Mouse (Mus musculus): Measurements from ENCODE around the gene Alkbh1. TPM values are rescaled to one million over a fixed set of nuclear protein-coding genes. Genes with fewer than 3 reads are reported as not detected.

Alkbh1 gene
- polyA plus RNA-seq, 1 experiment from 2014 or later = 16.7 TPM

DNA sequence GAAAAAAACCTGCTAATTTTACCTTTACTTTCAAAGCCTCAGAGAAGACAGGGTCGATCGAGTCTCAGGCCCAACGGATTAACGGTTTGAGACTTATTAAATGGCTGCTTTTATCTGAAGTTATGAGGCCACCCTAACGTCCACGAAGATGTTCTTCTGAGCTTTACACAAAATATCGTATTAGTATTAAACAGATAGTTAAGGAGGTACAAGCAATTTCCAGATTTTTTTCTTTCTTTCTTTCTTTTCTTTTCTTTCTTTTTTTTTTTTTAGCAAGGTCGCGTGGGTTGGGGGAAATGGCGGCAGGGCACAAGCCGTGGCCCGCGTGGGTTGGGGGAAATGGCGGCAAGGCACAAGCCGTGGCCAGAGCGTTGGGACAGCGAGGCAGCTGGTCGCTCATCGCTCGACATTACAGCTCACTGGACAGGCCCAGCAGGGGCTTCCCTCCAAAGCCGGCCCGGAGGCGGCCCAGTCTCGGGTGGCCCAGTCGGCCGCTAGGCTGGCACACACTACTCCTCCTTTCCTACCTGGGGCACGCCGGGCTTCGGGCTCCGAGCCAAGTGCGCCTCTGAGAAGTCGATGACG is 610 bp downstream of the Alkbh1 start:
- Histone ChIP-seq H3K9ac (peak overlapping the region; percentile 89), H3K4me1 (replicated peaks) (peaks cover 32% of the 10 kb centered on the region), H3K36me3 (replicated peaks) (peaks cover 51% of the 10 kb centered on the region), H3K9me3 (replicated peaks) (no peaks in the 10 kb centered on the region), H3K4me3 (replicated peaks) (peak overlapping the region; percentile 98), H3K4me2 (peak overlapping the region; percentile 81), H3K27me3 (no peaks in the 10 kb centered on the region), H3K27ac (replicated peaks) (peak overlapping the region; percentile 80)
- WGBS (ENCODE audit: insufficient replicate concordance) = under 1% methylated on average over 33 of the region's 33 CpGs
- peak; percentile 69 for ATAC-seq (ENCODE audit: insufficient read depth)

DNA sequence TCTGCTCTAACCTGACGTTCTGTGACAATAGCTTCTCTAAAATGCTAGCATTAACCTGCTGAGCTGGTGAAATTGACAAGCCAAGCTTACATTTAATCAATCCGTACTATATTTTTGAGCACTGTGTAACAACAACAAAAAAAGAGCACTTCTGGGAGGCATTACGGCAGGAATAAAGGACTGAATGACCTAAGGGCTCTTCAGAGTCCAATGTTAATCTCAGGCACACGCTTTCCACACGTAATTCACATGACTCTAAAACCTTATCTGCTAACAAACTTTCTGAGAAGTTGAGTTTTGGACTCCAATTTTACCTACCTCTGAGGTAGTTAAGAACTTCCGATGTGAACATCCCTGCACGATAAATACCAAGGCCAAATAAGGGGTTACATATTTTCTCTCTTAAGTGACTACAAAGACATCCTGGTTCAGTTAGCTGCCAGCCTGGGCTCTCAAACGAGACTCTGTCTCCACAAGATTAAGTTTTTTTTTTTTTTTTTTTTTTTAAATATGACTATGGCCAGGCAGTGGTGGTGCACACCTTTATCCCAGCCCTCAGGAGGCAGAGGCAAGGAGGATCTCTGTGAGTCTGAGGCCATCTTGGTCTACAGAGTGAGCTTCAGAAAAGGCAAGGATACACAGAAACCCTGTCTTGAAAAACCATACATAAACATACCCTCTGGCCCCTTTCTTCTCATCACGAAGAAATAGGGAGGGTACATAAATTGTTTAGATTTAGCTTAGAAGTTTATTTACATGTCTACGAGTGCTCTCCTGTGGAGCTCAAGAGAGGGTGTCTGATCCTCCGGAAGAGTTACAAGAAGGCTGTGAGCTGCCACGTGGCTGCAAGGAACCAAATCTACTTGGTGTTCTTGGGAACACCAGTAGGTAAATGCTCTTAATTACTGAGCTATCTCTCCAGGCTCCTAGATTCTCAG is 1.4 kb downstream of the Alkbh1 start:
- H3K4me1 ChIP-seq (replicated peaks) = peaks cover 32% of the 10 kb centered on the region
- peak overlapping the region; percentile 81 for H3K4me2 ChIP-seq
- peaks cover 51% of the 10 kb centered on the region for H3K36me3 ChIP-seq (replicated peaks)
- no peaks in the 10 kb centered on the region for H3K27me3 ChIP-seq
- 10% methylated on average over 12 of the region's 12 CpGs for WGBS (ENCODE audit: insufficient replicate concordance)
- H3K9me3 ChIP-seq (replicated peaks) = no peaks in the 10 kb centered on the region
- no peak for ATAC-seq (ENCODE audit: insufficient read depth)
- H3K4me3 ChIP-seq (replicated peaks) = peak overlapping the region; percentile 98
- H3K27ac ChIP-seq (replicated peaks) = peak overlapping the region; percentile 80; the same call in 1 of the 2 replicates
- peak overlapping the region; percentile 89 for H3K9ac ChIP-seq

DNA sequence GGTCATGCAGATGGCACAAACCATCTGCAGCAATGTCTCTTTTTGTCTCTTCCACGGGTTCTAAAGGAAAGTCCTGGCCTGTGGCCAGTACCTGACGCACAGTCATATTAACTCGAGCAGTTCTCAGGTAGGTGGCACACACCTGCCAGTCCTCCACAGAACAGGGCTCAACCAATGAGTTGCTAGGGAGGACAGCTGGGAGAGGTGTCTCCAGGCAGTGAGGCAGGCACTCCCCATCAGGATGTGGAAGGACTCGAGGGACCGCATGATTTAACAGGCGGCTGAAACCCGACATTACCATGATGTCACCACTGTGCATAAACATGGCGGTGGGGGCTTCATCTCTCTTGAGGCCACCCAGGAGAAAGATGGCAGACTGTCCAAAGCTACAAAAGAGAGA is 14.9 kb downstream of the Alkbh1 start:
- Histone ChIP-seq H3K9ac (no peak overlapping the region), H3K4me1 (replicated peaks) (no peaks in the 10 kb centered on the region), H3K27me3 (no peaks in the 10 kb centered on the region), H3K4me2 (no peak overlapping the region), H3K36me3 (replicated peaks) (peaks cover 87% of the 10 kb centered on the region), H3K27ac (replicated peaks) (no peak overlapping the region), H3K9me3 (replicated peaks) (no peaks in the 10 kb centered on the region), H3K4me3 (replicated peaks) (no peak overlapping the region)
- WGBS (ENCODE audit: insufficient replicate concordance) = 76% methylated on average over 8 of the region's 8 CpGs
- ATAC-seq (ENCODE audit: insufficient read depth) = no peak

- no peak for ATAC-seq (ENCODE audit: insufficient read depth)
- Histone ChIP-seq H3K9ac (no peak overlapping the region), H3K27me3 (no peaks in the 10 kb centered on the region), H3K4me3 (replicated peaks) (no peak overlapping the region), H3K27ac (replicated peaks) (no peak overlapping the region), H3K4me2 (no peak overlapping the region), H3K9me3 (replicated peaks) (no peaks in the 10 kb centered on the region), H3K4me1 (replicated peaks) (no peaks in the 10 kb centered on the region), H3K36me3 (replicated peaks) (peaks cover 85% of the 10 kb centered on the region)
- 96% methylated on average over 2 of the region's 2 CpGs for WGBS (ENCODE audit: insufficient replicate concordance)
These were observed 15.5 kb downstream of the Alkbh1 start for GRCm38 (mm10) chr12:87428295-87428694.

DNA sequence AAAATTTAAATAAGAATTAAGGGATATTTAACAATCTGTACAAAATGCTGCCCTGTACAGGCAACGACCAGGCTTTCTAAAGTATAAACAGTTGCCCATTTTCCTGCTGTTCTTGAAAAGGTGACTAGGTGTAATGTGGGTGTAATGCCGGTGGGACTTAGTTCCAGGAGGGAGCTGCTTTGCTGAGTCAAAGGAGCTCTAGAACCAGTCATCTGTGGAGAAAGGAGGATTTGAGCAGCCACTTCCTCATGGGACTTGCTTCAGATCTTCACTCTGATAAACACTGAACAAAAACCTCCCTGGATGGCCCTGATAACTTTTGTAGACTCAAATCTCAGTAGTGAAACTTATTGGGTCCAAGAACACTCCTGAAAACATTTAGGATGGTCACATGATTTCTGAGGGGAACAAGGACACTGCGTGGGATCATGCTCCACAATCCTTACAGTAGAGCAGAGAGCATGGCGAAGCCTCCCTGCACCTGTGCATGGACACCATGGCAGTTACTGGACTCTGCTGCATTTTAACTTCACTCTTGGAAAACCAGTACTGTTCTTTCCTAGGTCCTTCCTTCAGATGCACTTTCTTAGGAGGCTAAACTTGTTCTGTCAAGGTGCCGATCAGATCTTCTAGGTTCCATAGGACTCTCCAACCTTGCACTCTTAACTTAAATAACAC is 17.3 kb downstream of the Alkbh1 start:
- ATAC-seq (ENCODE audit: insufficient read depth) = no peak
- H3K9me3 ChIP-seq (replicated peaks) = no peaks in the 10 kb centered on the region
- no peak overlapping the region for H3K4me3 ChIP-seq (replicated peaks)
- H3K4me2 ChIP-seq = no peak overlapping the region
- 0 out of 2 replicates have a peak, but pooled peaks cover 5% of the 10 kb centered on the region for H3K4me1 ChIP-seq (replicated peaks)
- 82% methylated on average over 5 of the region's 5 CpGs for WGBS (ENCODE audit: insufficient replicate concordance)
- no peak overlapping the region for H3K9ac ChIP-seq
- no peaks in the 10 kb centered on the region for H3K27me3 ChIP-seq
- H3K36me3 ChIP-seq (replicated peaks) = peaks cover 69% of the 10 kb centered on the region
- H3K27ac ChIP-seq (replicated peaks) = no peak overlapping the region

DNA sequence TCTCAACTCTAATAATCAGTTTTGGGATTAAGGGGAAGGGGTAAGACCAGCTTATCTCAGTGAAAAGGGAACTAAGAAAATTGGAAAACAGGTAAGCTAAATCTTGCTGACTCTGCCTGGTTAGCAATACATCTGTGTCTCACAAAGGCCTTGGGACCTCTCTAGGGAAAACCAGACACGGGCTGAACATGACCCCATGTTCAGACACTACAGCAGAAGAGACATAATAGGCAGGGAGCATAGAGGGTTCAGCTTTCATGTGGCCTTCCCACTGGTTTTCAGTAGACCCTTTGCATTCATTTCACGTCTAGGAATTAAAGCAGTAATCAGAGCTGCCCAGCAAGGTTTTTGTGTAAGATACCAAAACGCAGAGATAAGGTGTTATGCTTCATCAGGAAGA is 19.3 kb downstream of the Alkbh1 start:
- Histone ChIP-seq H3K9ac (no peak overlapping the region), H3K27me3 (no peaks in the 10 kb centered on the region), H3K4me3 (replicated peaks) (no peak overlapping the region), H3K4me2 (no peak overlapping the region), H3K27ac (replicated peaks) (no peak overlapping the region), H3K9me3 (replicated peaks) (no peaks in the 10 kb centered on the region), H3K4me1 (replicated peaks) (peaks cover 15% of the 10 kb centered on the region), H3K36me3 (replicated peaks) (peaks cover 50% of the 10 kb centered on the region)
- ATAC-seq (ENCODE audit: insufficient read depth) = no peak
- 29% methylated on average over 3 of the region's 3 CpGs for WGBS (ENCODE audit: insufficient replicate concordance)

DNA sequence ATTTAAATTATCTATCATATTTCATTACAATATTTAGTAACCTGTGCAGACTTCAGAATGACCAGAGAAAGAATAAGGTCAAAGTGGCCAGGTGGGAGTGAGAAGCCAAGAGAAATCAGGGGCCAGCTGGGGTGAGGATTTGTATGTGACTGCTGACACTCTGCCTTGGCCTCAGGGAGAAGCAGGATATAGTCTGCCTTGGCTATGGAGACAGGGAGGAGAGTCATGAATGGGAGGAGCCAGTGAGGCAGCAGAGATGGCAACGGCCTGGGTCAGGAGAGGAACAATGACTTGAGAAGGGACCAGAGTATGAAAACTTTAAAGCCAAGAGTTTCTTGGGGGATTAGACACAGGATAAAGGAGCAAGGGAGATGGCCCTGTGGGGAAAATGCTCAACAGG is 20.1 kb downstream of the Alkbh1 start:
- 38% methylated on average over 1 of the region's 1 CpGs for WGBS (ENCODE audit: insufficient replicate concordance)
- no peak for ATAC-seq (ENCODE audit: insufficient read depth)
- no peak overlapping the region for H3K9ac ChIP-seq
- no peak overlapping the region for H3K4me2 ChIP-seq
- H3K36me3 ChIP-seq (replicated peaks) = peaks cover 42% of the 10 kb centered on the region
- H3K4me3 ChIP-seq (replicated peaks) = no peak overlapping the region
- no peaks in the 10 kb centered on the region for H3K27me3 ChIP-seq
- H3K27ac ChIP-seq (replicated peaks) = no peak overlapping the region
- H3K4me1 ChIP-seq (replicated peaks) = peaks cover 21% of the 10 kb centered on the region
- H3K9me3 ChIP-seq (replicated peaks) = no peaks in the 10 kb centered on the region

DNA sequence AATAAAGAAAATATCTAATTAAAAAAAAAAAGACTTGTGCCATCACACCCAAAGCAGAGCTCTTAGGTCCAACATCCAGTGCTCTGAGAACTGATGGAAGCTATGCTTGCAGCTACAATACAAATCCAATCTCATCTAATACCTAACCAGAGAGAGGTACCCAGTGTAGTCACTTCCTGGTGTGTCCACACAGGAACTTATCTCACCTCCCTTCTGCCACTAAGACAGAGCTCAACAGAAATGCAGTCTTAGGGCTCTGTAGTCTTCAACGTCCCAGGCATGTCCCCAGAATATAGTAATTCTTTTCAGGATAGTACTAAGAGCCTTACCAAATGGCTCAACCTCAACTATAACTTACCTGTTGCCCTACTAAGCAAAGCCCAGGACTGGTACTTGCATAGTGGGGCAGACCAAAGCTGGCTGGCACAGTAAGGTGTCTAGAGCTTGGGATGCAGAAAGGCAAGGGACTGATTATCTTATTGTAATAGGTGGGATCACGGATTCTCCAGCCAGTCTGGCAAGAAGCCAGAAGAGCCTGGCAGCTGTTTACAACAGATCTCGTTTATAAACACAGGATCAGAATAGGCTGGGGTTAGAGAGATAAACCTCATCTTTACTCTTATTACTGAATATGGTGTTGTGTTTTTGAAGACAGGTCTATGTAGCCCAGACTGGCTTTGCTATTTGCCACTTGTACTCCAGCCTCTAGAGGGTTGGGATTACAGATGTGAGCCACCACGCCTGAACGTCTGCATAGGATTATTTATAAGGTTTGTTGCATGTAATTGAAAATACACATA is 21.9 kb downstream of the Alkbh1 start:
- ATAC-seq (ENCODE audit: insufficient read depth) = 0 out of 2 replicates have a peak, but pooled peaks have one; percentile 33
- Histone ChIP-seq H3K4me1 (replicated peaks) (peaks cover 21% of the 10 kb centered on the region), H3K9ac (no peak overlapping the region), H3K36me3 (replicated peaks) (peaks cover 25% of the 10 kb centered on the region), H3K27ac (replicated peaks) (no peak overlapping the region), H3K4me2 (no peak overlapping the region), H3K9me3 (replicated peaks) (no peaks in the 10 kb centered on the region), H3K27me3 (no peaks in the 10 kb centered on the region), H3K4me3 (replicated peaks) (no peak overlapping the region)
- WGBS (ENCODE audit: insufficient replicate concordance) = 48% methylated on average over 5 of the region's 5 CpGs

- ATAC-seq (ENCODE audit: insufficient read depth) = no peak
- H3K9me3 ChIP-seq (replicated peaks) = no peaks in the 10 kb centered on the region
- no peaks in the 10 kb centered on the region for H3K27me3 ChIP-seq
- H3K27ac ChIP-seq (replicated peaks) = no peak overlapping the region
- 43% methylated on average over 12 of the region's 12 CpGs for WGBS (ENCODE audit: insufficient replicate concordance)
- peaks cover 21% of the 10 kb centered on the region for H3K4me1 ChIP-seq (replicated peaks)
- H3K4me3 ChIP-seq (replicated peaks) = no peak overlapping the region
- H3K36me3 ChIP-seq (replicated peaks) = peaks cover 13% of the 10 kb centered on the region
- no peak overlapping the region for H3K9ac ChIP-seq
- H3K4me2 ChIP-seq = no peak overlapping the region
These were observed 23.8 kb downstream of the Alkbh1 start for GRCm38 (mm10) chr12:87419974-87420485.

DNA sequence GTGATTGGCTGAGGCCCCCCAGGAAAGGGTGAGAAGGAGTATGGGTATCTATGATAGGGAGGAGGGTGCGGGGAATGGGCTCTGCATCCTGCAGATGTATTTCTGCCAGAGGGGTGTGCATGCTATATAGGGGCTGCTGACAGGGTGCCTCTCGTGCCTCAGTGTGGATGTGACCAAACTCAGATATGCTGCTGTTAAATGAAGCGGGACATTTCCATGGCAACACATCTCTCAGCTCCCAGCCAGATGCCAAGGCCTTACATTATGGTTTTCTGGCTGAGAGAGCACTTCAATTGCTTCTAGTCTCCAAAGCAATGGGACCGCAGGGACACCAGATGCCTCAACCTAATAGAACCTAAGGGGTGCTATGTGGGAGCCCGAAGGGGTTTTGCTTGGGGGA is 24.9 kb downstream of the Alkbh1 start:
- Histone ChIP-seq H3K4me1 (replicated peaks) (peaks cover 21% of the 10 kb centered on the region), H3K9me3 (replicated peaks) (no peaks in the 10 kb centered on the region), H3K27ac (replicated peaks) (no peak overlapping the region), H3K27me3 (no peaks in the 10 kb centered on the region), H3K9ac (no peak overlapping the region), H3K4me3 (replicated peaks) (no peak overlapping the region), H3K36me3 (replicated peaks) (peaks cover 6% of the 10 kb centered on the region; the same call in 1 of the 2 replicates), H3K4me2 (no peak overlapping the region)
- ATAC-seq (ENCODE audit: insufficient read depth) = no peak
- 74% methylated on average over 5 of the region's 5 CpGs for WGBS (ENCODE audit: insufficient replicate concordance)

Data from liver, embryonic 15.5 days (tissue).